Mouse (Mus musculus): ENCODE measurements around the gene Mvb12b.

GRCm38 (mm10) chr2:33821677-33822607 lies 65.8 kb downstream of the Mvb12b start:
- TF ChIP-seq CTCF (conservative IDR thresholded peaks at IDR 0.05; ENCODE audit: low read length) (peak; percentile 83), NANOG (IDR thresholded peaks at IDR 0.05; ENCODE audit: borderline replicate concordance, low read length) (peak; percentile 33; the same call in 1 of the 2 replicates)

All from E14TG2a.4 (cell line).